Mouse (Mus musculus) forebrain, embryonic 11.5 days (tissue): ENCODE data around the gene Dab1. TPM values are rescaled to one million over a fixed set of nuclear protein-coding genes. Genes with fewer than 3 reads are reported as not detected.
A peak's percentile ranks its signal among the peaks of the same experiment; 100 is the strongest.

Experiments
- ATAC-seq: fragments of 200-750 bp; cut with Nextera tagmentation; replicated peaks from 2 replicates; pipeline ENCODE4 v1.8.0; 2017; ENCODE audit warnings: moderate TSS enrichment; ENCODE audit not compliant: low FRiP score
- DNase-seq: peaks from one replicate; pipeline ENCODE4 v3.0.0-alpha.2; 2017; ENCODE audit warnings: low spot score
- H3K27ac ChIP-seq: fragments of 300-500 bp; sonication (generic); 2 replicates; pipeline ENCODE4 v1.5.1; 2014; ENCODE audit warnings: low read depth, low read length
- H3K27me3 ChIP-seq: fragments of 300-500 bp; sonication (generic); 2 replicates; pipeline ENCODE4 v1.6.1; 2014; ENCODE audit warnings: mild to moderate bottlenecking, low read length, mixed read lengths; ENCODE audit not compliant: control insufficient read depth, insufficient read depth
- H3K36me3 ChIP-seq: fragments of 300-500 bp; sonication (generic); 2 replicates; pipeline ENCODE4 v1.6.1; 2014; ENCODE audit warnings: mild to moderate bottlenecking, low read length, moderate library complexity, mixed read lengths; ENCODE audit not compliant: control insufficient read depth, insufficient read depth
- H3K4me1 ChIP-seq: fragments of 300-500 bp; sonication (generic); replicated peaks from 2 replicates; pipeline ENCODE4 v1.6.1; 2014; ENCODE audit warnings: low read length, mixed read lengths; ENCODE audit not compliant: control insufficient read depth, insufficient read depth
- H3K4me2 ChIP-seq: fragments of 300-500 bp; sonication (generic); 2 replicates; pipeline ENCODE4 v1.6.1; 2014; ENCODE audit warnings: low read depth, mild to moderate bottlenecking, low read length, moderate library complexity, mixed read lengths; ENCODE audit not compliant: severe bottlenecking
- H3K4me3 ChIP-seq: fragments of 300-500 bp; sonication (generic); 2 replicates; pipeline ENCODE4 v1.5.1; 2014; ENCODE audit warnings: low read depth, low read length
- H3K9ac ChIP-seq: fragments of 300-500 bp; sonication (generic); 2 replicates; pipeline ENCODE4 v1.6.1; 2014; ENCODE audit warnings: low read length
- H3K9me3 ChIP-seq: fragments of 300-500 bp; sonication (generic); 2 replicates; pipeline ENCODE4 v1.6.1; 2016; ENCODE audit warnings: low read length, mixed read lengths; ENCODE audit not compliant: control insufficient read depth
- WGBS: fragments of 180-500 bp; shearing (Covaris S2); extraction: QIAGEN DNeasy Blood & Tissue Kit; methylation state at CpG from one replicate; pipeline ENCODE4 v1.1.7; 2014; 5-methylcytosine and 5-hydroxymethylcytosine counted together
- polyA plus RNA-seq: library from polyadenylated mRNA; unstranded; fragments of >200 nt; fragmentation: Nextera tagmentation; extraction: Ambion mirVana; gene quantifications from 2 replicates; pipeline ENCODE4 v1.2.1, GENCODE M21; 2014

Dab1 gene
- polyA plus RNA-seq, 1 experiment from 2014 or later = 51.6 TPM

- no peaks in the 10 kb centered on the region for H3K27me3 ChIP-seq
- no peak overlapping the region for H3K9ac ChIP-seq
- no peak overlapping the region for H3K4me2 ChIP-seq
- no peaks in the 10 kb centered on the region for H3K36me3 ChIP-seq
- H3K27ac ChIP-seq = no peak overlapping the region
- ATAC-seq (no peak), DNase-seq (no peak)
- no peak overlapping the region for H3K4me3 ChIP-seq
- no peaks in the 10 kb centered on the region for H3K9me3 ChIP-seq
- no peaks in the 10 kb centered on the region for H3K4me1 ChIP-seq
- WGBS = 84% methylated on average over 6 of the region's 6 CpGs
Measured at GRCm38 (mm10) chr4:103796416-103796815, 177.3 kb downstream of the Dab1 start.

GRCm38 (mm10) chr4:103802439-103802838, 183.3 kb downstream of the Dab1 start:
- H3K4me2 ChIP-seq = no peak overlapping the region
- H3K4me3 ChIP-seq = no peak overlapping the region
- H3K4me1 ChIP-seq = 0 out of 2 replicates have a peak, but pooled peaks cover 3% of the 10 kb centered on the region
- H3K27me3 ChIP-seq = no peaks in the 10 kb centered on the region
- no peak overlapping the region for H3K27ac ChIP-seq
- DNase-seq (no peak), ATAC-seq (no peak)
- H3K9me3 ChIP-seq = no peaks in the 10 kb centered on the region
- WGBS = 91% methylated on average over 4 of the region's 4 CpGs
- H3K9ac ChIP-seq = no peak overlapping the region
- no peaks in the 10 kb centered on the region for H3K36me3 ChIP-seq

GRCm38 (mm10) chr4:103804461-103804860, 185.3 kb downstream of the Dab1 start:
- Histone ChIP-seq H3K4me2 (no peak overlapping the region), H3K36me3 (no peaks in the 10 kb centered on the region), H3K27ac (no peak overlapping the region), H3K9ac (no peak overlapping the region), H3K27me3 (no peaks in the 10 kb centered on the region), H3K4me3 (no peak overlapping the region), H3K4me1 (0 out of 2 replicates have a peak, but pooled peaks cover 3% of the 10 kb centered on the region), H3K9me3 (no peaks in the 10 kb centered on the region)
- 60% methylated on average over 1 of the region's 1 CpGs for WGBS
- ATAC-seq = no peak
- no peak for DNase-seq

- ATAC-seq (no peak), DNase-seq (no peak)
- H3K36me3 ChIP-seq = no peaks in the 10 kb centered on the region
- no peaks in the 10 kb centered on the region for H3K9me3 ChIP-seq
- no peak overlapping the region for H3K4me3 ChIP-seq
- H3K9ac ChIP-seq = no peak overlapping the region
- 86% methylated on average over 4 of the region's 4 CpGs for WGBS
- H3K27ac ChIP-seq = no peak overlapping the region
- no peaks in the 10 kb centered on the region for H3K4me1 ChIP-seq
- no peak overlapping the region for H3K4me2 ChIP-seq
- no peaks in the 10 kb centered on the region for H3K27me3 ChIP-seq
Measured at GRCm38 (mm10) chr4:103822669-103823068, 203.5 kb downstream of the Dab1 start.

GRCm38 (mm10) chr4:103838377-103838776, 219.2 kb downstream of the Dab1 start:
- Histone ChIP-seq H3K9ac (no peak overlapping the region), H3K4me2 (no peak overlapping the region)

GRCm38 (mm10) chr4:103839541-103839940, 220.4 kb downstream of the Dab1 start:
- WGBS = 81% methylated on average over 2 of the region's 2 CpGs
- H3K36me3 ChIP-seq = no peaks in the 10 kb centered on the region
- H3K27me3 ChIP-seq = no peaks in the 10 kb centered on the region
- no peak overlapping the region for H3K27ac ChIP-seq
- H3K4me2 ChIP-seq = no peak overlapping the region
- no peaks in the 10 kb centered on the region for H3K9me3 ChIP-seq
- H3K4me1 ChIP-seq = 0 out of 2 replicates have a peak, but pooled peaks cover 2% of the 10 kb centered on the region
- no peak overlapping the region for H3K4me3 ChIP-seq
- no peak overlapping the region for H3K9ac ChIP-seq
- ATAC-seq (no peak), DNase-seq (no peak)

More at GRCm38 (mm10) chr4:103838377-103838776, 219.2 kb downstream of the Dab1 start:
- H3K9me3 ChIP-seq = no peaks in the 10 kb centered on the region
- 0 out of 2 replicates have a peak, but pooled peaks cover 2% of the 10 kb centered on the region for H3K4me1 ChIP-seq
- no peaks in the 10 kb centered on the region for H3K36me3 ChIP-seq
- H3K27ac ChIP-seq = no peak overlapping the region
- H3K27me3 ChIP-seq = no peaks in the 10 kb centered on the region
- peak; percentile 60 for ATAC-seq
- 6% methylated on average over 5 of the region's 5 CpGs for WGBS
- DNase-seq = peak; percentile 51
- no peak overlapping the region for H3K4me3 ChIP-seq

- H3K4me3 ChIP-seq = no peak overlapping the region
- DNase-seq = no peak
- no peaks in the 10 kb centered on the region for H3K27me3 ChIP-seq
- WGBS = 77% methylated on average over 7 of the region's 7 CpGs
- H3K4me2 ChIP-seq = no peak overlapping the region
- no peak overlapping the region for H3K9ac ChIP-seq
- H3K4me1 ChIP-seq = 0 out of 2 replicates have a peak, but pooled peaks cover 2% of the 10 kb centered on the region
- no peaks in the 10 kb centered on the region for H3K36me3 ChIP-seq
- no peak for ATAC-seq
- no peaks in the 10 kb centered on the region for H3K9me3 ChIP-seq
- H3K27ac ChIP-seq = no peak overlapping the region
Measured at GRCm38 (mm10) chr4:103841126-103841525, 222.0 kb downstream of the Dab1 start.

- 85% methylated on average over 7 of the region's 7 CpGs for WGBS
- no peaks in the 10 kb centered on the region for H3K9me3 ChIP-seq
- H3K27ac ChIP-seq = no peak overlapping the region
- H3K4me2 ChIP-seq = no peak overlapping the region
- DNase-seq = no peak
- no peaks in the 10 kb centered on the region for H3K27me3 ChIP-seq
- H3K36me3 ChIP-seq = no peaks in the 10 kb centered on the region
- H3K9ac ChIP-seq = no peak overlapping the region
- no peak for ATAC-seq
- H3K4me3 ChIP-seq = no peak overlapping the region
- H3K4me1 ChIP-seq = peaks cover 4% of the 10 kb centered on the region; the same call in 1 of the 2 replicates
Measured at GRCm38 (mm10) chr4:103844635-103845034, 225.5 kb downstream of the Dab1 start.

GRCm38 (mm10) chr4:103857173-103857572, 238.0 kb downstream of the Dab1 start:
- DNase-seq (no peak), ATAC-seq (no peak)
- no peaks in the 10 kb centered on the region for H3K4me1 ChIP-seq
- H3K4me2 ChIP-seq = no peak overlapping the region
- no peak overlapping the region for H3K27ac ChIP-seq
- no peak overlapping the region for H3K9ac ChIP-seq
- H3K27me3 ChIP-seq = no peaks in the 10 kb centered on the region
- H3K9me3 ChIP-seq = no peaks in the 10 kb centered on the region
- 23% methylated on average over 1 of the region's 1 CpGs for WGBS
- no peak overlapping the region for H3K4me3 ChIP-seq
- H3K36me3 ChIP-seq = no peaks in the 10 kb centered on the region
